Mouse (Mus musculus) G1E (cell line): Measurements from ENCODE around the gene Zfyve26.

ENCODE experiments used
- CTCF ChIP-seq: IDR thresholded peaks from 2 replicates; pipeline ENCODE4 v1.5.1; 2012; ENCODE audit warnings: low read depth, low read length, inconsistent platforms, mixed read lengths
- GATA1 ChIP-seq: IDR thresholded peaks from 2 replicates; pipeline ENCODE4 v1.6.1; 2012; ENCODE audit warnings: borderline replicate concordance, low read length, inconsistent platforms, mixed read lengths
- GATA2 ChIP-seq: IDR thresholded peaks from 2 replicates; pipeline ENCODE4 v1.6.1; 2012; ENCODE audit warnings: low read depth, low read length, inconsistent platforms, borderline replicate concordance
- POLR2AphosphoS5 ChIP-seq: IDR thresholded peaks from 2 replicates; pipeline ENCODE4 v1.6.1; 2012; ENCODE audit warnings: low read depth, low read length, inconsistent platforms; ENCODE audit not compliant: insufficient replicate concordance
- TAL1 ChIP-seq: conservative IDR thresholded peaks from 2 replicates; pipeline ENCODE4 v1.6.1; 2012; ENCODE audit warnings: low read depth, low read length, inconsistent platforms, mixed read lengths

GRCm38 (mm10) chr12:79254975-79255374 is 41.1 kb downstream of the Zfyve26 start:
- TF ChIP-seq CTCF (no peak), POLR2AphosphoS5 (no peak), GATA2 (no peak), TAL1 (no peak), GATA1 (no peak)
